Mouse (Mus musculus) lung, adult 2 months (tissue): ENCODE data around the gene Tbc1d23.

Experiments used
- CTCF ChIP-seq: fragments of 200-500 bp; IDR thresholded peaks from 2 replicates; pipeline ENCODE4 v1.5.1; 2011; ENCODE audit warnings: mild to moderate bottlenecking, low read length, control low read depth; ENCODE audit not compliant: insufficient read depth
- POLR2A ChIP-seq: fragments of 200-500 bp; IDR thresholded peaks from 2 replicates; pipeline ENCODE4 v1.6.1; 2011; ENCODE audit warnings: low read depth, mild to moderate bottlenecking, control low read depth, low read length, borderline replicate concordance; ENCODE audit errors: extremely low read depth

DNA sequence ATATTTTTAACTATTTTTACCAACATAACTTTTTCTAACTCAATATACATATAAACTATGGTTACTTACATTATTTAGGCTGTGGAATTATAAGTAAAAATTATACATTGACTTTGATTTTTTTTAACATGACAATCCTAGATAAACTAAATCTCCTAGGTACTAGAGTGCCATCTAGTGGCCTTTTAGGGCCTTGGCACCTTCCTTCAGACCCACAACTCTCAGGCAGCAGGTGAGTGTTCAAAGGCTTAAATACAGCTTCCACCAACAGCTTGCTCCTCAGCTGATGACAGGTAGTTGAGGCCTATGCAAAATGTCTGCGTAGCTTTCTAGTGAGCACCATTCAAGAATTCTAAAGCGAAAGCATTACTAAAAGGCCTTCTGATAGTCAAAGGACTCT, 54.0 kb downstream of the Tbc1d23 start:
- peak; percentile 55 for TF ChIP-seq CTCF
- TF ChIP-seq POLR2A = no peak
